Mouse (Mus musculus): Measurements from ENCODE around the gene Sebox.
A peak's percentile ranks its signal among the peaks of the same experiment; 100 is the strongest.

DNA sequence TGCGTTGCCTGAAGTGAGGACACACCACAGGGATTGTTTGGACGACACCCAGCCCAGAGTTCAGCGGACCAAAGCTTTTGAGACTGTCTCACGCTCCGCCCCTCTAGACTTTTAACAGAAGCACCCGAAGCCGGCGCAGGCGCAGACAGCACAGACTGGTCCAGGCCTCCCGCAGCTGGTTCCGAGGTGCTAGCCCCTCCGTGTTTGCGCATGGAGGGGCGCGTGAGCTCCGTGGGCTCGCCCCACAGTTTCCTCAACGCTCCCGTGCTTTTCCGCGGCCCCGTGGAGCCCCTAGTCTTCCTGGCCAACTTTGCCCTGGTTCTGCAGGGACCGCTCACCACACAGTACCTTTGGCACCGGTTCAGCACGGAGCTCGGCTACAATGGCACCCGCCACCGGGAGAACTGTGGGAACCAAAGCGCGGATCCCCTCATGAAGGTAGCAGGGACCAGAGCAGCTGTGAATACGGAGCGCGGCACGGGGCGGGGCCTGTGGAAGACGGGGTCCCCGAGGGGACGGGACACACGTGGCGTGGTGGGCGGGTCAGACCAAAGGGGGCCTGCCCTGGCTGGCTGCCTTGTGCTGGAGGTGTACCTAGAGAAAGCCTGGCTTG is 37.6 kb upstream of the Sebox start, which contains the start of gene Slc46a1:
- TF ChIP-seq POLR2A (IDR thresholded peaks at IDR 0.05; ENCODE audit: low read depth, low read length): peak; percentile 64
- TF ChIP-seq KAT2A (IDR thresholded peaks at IDR 0.05; ENCODE audit: insufficient replicate concordance, low read length): no peak
- no peak for TF ChIP-seq RAD21 (IDR thresholded peaks at IDR 0.05; ENCODE audit: low read depth, low read length)
- no peak for TF ChIP-seq CTCF (conservative IDR thresholded peaks at IDR 0.05 in 1 of 2, IDR thresholded peaks at IDR 0.05 in 1 of 2; ENCODE audit: low read depth in 2 of 2, low read length in 2 of 2)
- 0 out of 2 replicates have a peak, but pooled peaks have one; percentile 49 for TF ChIP-seq BHLHE40 (IDR thresholded peaks at IDR 0.05; ENCODE audit: low read depth, low read length)
- TF ChIP-seq UBTF (IDR thresholded peaks at IDR 0.05; ENCODE audit: low read depth, low read length): no peak
- no peak for TF ChIP-seq JUN (IDR thresholded peaks at IDR 0.05; ENCODE audit: insufficient read depth, low read depth, low read length)
- TF ChIP-seq SIN3A (IDR thresholded peaks at IDR 0.05; ENCODE audit: low read length): peak; percentile 63; the same call in 1 of the 2 replicates
- TF ChIP-seq CHD2 (IDR thresholded peaks at IDR 0.05; ENCODE audit: low read length): no peak
- peak; percentile 89; the same call in 1 of the 2 replicates for TF ChIP-seq MAX (IDR thresholded peaks at IDR 0.05; ENCODE audit: low read length)
- peak; percentile 44; the same call in 1 of the 2 replicates for TF ChIP-seq TCF12 (IDR thresholded peaks at IDR 0.05; ENCODE audit: low read depth, low read length)
- no peak for TF ChIP-seq GABPA (IDR thresholded peaks at IDR 0.05; ENCODE audit: insufficient replicate concordance, low read depth, low read length)

Data from CH12.LX (cell line).